Mouse (Mus musculus): ENCODE measurements at regions not wholly inside any gene's neighbourhood (a gene's known extent, or its start where the extent isn't known, plus 50 kb on each side); places are given as distances from the start of the nearest gene placed in this dataset.

GRCm38 (mm10) chr13:99057696-99058095, 73.3 kb upstream of the 1700024P04Rik start:
- WGBS = 91% methylated on average over 6 of the region's 6 CpGs
- H3K27me3 ChIP-seq (ENCODE audit: insufficient read depth, low read length) = no peaks in the 10 kb centered on the region
- H3K9ac ChIP-seq = no peak overlapping the region
- no peak for TF ChIP-seq CTCF (IDR thresholded peaks at IDR 0.05; ENCODE audit: low read depth)
- no peak overlapping the region for H3K4me2 ChIP-seq (ENCODE audit: low read depth)
- H3K4me1 ChIP-seq (ENCODE audit: insufficient read depth) = no peaks in the 10 kb centered on the region
- H3K36me3 ChIP-seq (ENCODE audit: insufficient read depth) = no peaks in the 10 kb centered on the region
- no peaks in the 10 kb centered on the region for H3K9me3 ChIP-seq (ENCODE audit: low read length)
- H3K27ac ChIP-seq (ENCODE audit: low read depth, low read length) = no peak overlapping the region
- DNase-seq (no peak), ATAC-seq (no peak)
- no peak overlapping the region for H3K4me3 ChIP-seq (ENCODE audit: low read depth, low read length)

- Histone ChIP-seq H3K9me3 (ENCODE audit: low read length) (no peaks in the 10 kb centered on the region), H3K27ac (ENCODE audit: low read depth, low read length) (no peak overlapping the region), H3K27me3 (ENCODE audit: insufficient read depth, low read length) (no peaks in the 10 kb centered on the region), H3K9ac (no peak overlapping the region), H3K36me3 (ENCODE audit: insufficient read depth) (no peaks in the 10 kb centered on the region), H3K4me3 (ENCODE audit: low read depth, low read length) (no peak overlapping the region), H3K4me2 (ENCODE audit: low read depth) (no peak overlapping the region), H3K4me1 (ENCODE audit: insufficient read depth) (no peaks in the 10 kb centered on the region)
- 88% methylated on average over 3 of the region's 3 CpGs for WGBS
- DNase-seq (no peak), ATAC-seq (no peak)
- no peak for TF ChIP-seq CTCF (IDR thresholded peaks at IDR 0.05; ENCODE audit: low read depth)
Observed at GRCm38 (mm10) chr13:99057293-99057588, 72.9 kb upstream of the 1700024P04Rik start.

GRCm38 (mm10) chr13:99056432-99057292, 72.3 kb upstream of the 1700024P04Rik start:
- Histone ChIP-seq H3K9me3 (ENCODE audit: low read length) (no peaks in the 10 kb centered on the region), H3K27ac (ENCODE audit: low read depth, low read length) (no peak overlapping the region), H3K4me3 (ENCODE audit: low read depth, low read length) (no peak overlapping the region), H3K9ac (no peak overlapping the region), H3K4me1 (ENCODE audit: insufficient read depth) (no peaks in the 10 kb centered on the region), H3K36me3 (ENCODE audit: insufficient read depth) (no peaks in the 10 kb centered on the region), H3K4me2 (ENCODE audit: low read depth) (no peak overlapping the region), H3K27me3 (ENCODE audit: insufficient read depth, low read length) (no peaks in the 10 kb centered on the region)
- WGBS = 67% methylated on average over 19 of the region's 19 CpGs
- ATAC-seq = no peak
- TF ChIP-seq CTCF (IDR thresholded peaks at IDR 0.05; ENCODE audit: low read depth) = no peak
- no peak for DNase-seq

GRCm38 (mm10) chr13:99055609-99056321, 71.4 kb upstream of the 1700024P04Rik start:
- Histone ChIP-seq H3K9me3 (ENCODE audit: low read length) (no peaks in the 10 kb centered on the region), H3K9ac (no peak overlapping the region), H3K36me3 (ENCODE audit: insufficient read depth) (no peaks in the 10 kb centered on the region), H3K27ac (ENCODE audit: low read depth, low read length) (no peak overlapping the region), H3K4me1 (ENCODE audit: insufficient read depth) (no peaks in the 10 kb centered on the region), H3K4me2 (ENCODE audit: low read depth) (no peak overlapping the region), H3K27me3 (ENCODE audit: insufficient read depth, low read length) (no peaks in the 10 kb centered on the region), H3K4me3 (ENCODE audit: low read depth, low read length) (no peak overlapping the region)
- DNase-seq (peak; percentile 16), ATAC-seq (peak; percentile 85)
- WGBS = 45% methylated on average over 11 of the region's 11 CpGs
- TF ChIP-seq CTCF (IDR thresholded peaks at IDR 0.05; ENCODE audit: low read depth) = no peak

GRCm38 (mm10) chr13:99052076-99052475, 67.7 kb upstream of the 1700024P04Rik start:
- 95% methylated on average over 1 of the region's 1 CpGs for WGBS
- ATAC-seq = no peak
- H3K4me3 ChIP-seq (ENCODE audit: low read depth, low read length) = no peak overlapping the region

GRCm38 (mm10) chr13:99049699-99050098, 65.3 kb upstream of the 1700024P04Rik start:
- ATAC-seq (no peak), DNase-seq (no peak)
- Histone ChIP-seq H3K27me3 (ENCODE audit: insufficient read depth, low read length) (no peaks in the 10 kb centered on the region), H3K4me2 (ENCODE audit: low read depth) (no peak overlapping the region), H3K4me1 (ENCODE audit: insufficient read depth) (no peaks in the 10 kb centered on the region), H3K9ac (no peak overlapping the region), H3K36me3 (ENCODE audit: insufficient read depth) (no peaks in the 10 kb centered on the region), H3K4me3 (ENCODE audit: low read depth, low read length) (no peak overlapping the region), H3K9me3 (ENCODE audit: low read length) (no peaks in the 10 kb centered on the region), H3K27ac (ENCODE audit: low read depth, low read length) (no peak overlapping the region)
- WGBS = 59% methylated on average over 4 of the region's 4 CpGs
- TF ChIP-seq CTCF (IDR thresholded peaks at IDR 0.05; ENCODE audit: low read depth) = no peak

More at GRCm38 (mm10) chr13:99052076-99052475, 67.7 kb upstream of the 1700024P04Rik start:
- no peaks in the 10 kb centered on the region for H3K4me1 ChIP-seq (ENCODE audit: insufficient read depth)
- H3K36me3 ChIP-seq (ENCODE audit: insufficient read depth) = no peaks in the 10 kb centered on the region
- no peak overlapping the region for H3K9ac ChIP-seq
- H3K4me2 ChIP-seq (ENCODE audit: low read depth) = no peak overlapping the region
- no peak overlapping the region for H3K27ac ChIP-seq (ENCODE audit: low read depth, low read length)
- H3K9me3 ChIP-seq (ENCODE audit: low read length) = no peaks in the 10 kb centered on the region
- no peaks in the 10 kb centered on the region for H3K27me3 ChIP-seq (ENCODE audit: insufficient read depth, low read length)
- no peak for TF ChIP-seq CTCF (IDR thresholded peaks at IDR 0.05; ENCODE audit: low read depth)
- DNase-seq = no peak

- Histone ChIP-seq H3K4me1 (ENCODE audit: insufficient read depth) (no peaks in the 10 kb centered on the region), H3K27ac (ENCODE audit: low read depth, low read length) (no peak overlapping the region), H3K4me3 (ENCODE audit: low read depth, low read length) (no peak overlapping the region), H3K9me3 (ENCODE audit: low read length) (no peaks in the 10 kb centered on the region), H3K9ac (no peak overlapping the region), H3K27me3 (ENCODE audit: insufficient read depth, low read length) (no peaks in the 10 kb centered on the region), H3K4me2 (ENCODE audit: low read depth) (no peak overlapping the region), H3K36me3 (ENCODE audit: insufficient read depth) (no peaks in the 10 kb centered on the region)
- no peak for TF ChIP-seq CTCF (IDR thresholded peaks at IDR 0.05; ENCODE audit: low read depth)
- DNase-seq = no peak
- no peak for ATAC-seq
- 80% methylated on average over 5 of the region's 5 CpGs for WGBS
Observed at GRCm38 (mm10) chr13:99048651-99049100, 64.3 kb upstream of the 1700024P04Rik start.
